In the genomic region with DNA sequence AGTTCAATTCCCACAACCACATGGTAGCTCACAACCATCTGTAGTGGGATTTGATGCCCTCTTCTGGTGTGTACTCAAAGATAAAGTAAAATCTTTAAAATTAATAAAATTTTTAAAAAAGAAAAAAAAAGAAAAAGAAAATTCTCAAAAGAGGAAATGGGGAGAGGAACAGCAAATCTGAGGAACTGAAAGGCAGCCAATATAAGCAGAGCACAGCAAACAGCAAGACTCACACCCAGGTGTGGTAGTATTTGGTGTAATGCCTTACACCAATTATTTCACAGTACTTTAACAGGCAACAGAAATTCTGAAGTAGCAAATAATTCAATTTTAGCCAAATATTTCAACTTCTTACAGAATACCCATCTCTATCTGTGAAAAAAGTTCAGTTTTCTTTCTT, we compare ENCODE assay signal across 20 mouse cellular contexts.
"Had no signal": no experiment of that assay in that cellular context is flagged by ENCODE, and none has a peak within 500 bp of the region (broad histone marks: within the 10 kb centered on the region; RNA-seq: fewer than 3 reads in every experiment).

No protein-coding gene starts in this region.

- H3K27ac ChIP-seq: intestine, embryonic 15.5 days; kidney, embryonic 15.5 days; liver, embryonic 13.5 days; macrophage; midbrain, embryonic 10.5 days; neural tube, embryonic 12.5 days; stomach, embryonic 15.5 days had no signal

- H3K9ac ChIP-seq: intestine, embryonic 15.5 days; kidney, embryonic 15.5 days; lung, embryonic 14.5 days; neural tube, embryonic 12.5 days; stomach, embryonic 15.5 days had no signal

- H3K4me2 ChIP-seq: intestine, embryonic 15.5 days; kidney, embryonic 15.5 days; liver, embryonic 13.5 days; lung, embryonic 14.5 days; neural tube, embryonic 12.5 days; stomach, embryonic 15.5 days had no signal

- H3K4me3 ChIP-seq: intestine, embryonic 15.5 days; kidney, embryonic 15.5 days; liver, embryonic 13.5 days; midbrain, embryonic 10.5 days; neural tube, embryonic 12.5 days; stomach, embryonic 15.5 days had no signal

- DNase-seq: kidney, adult 11 months; kidney, adult 8-10 months; kidney, postnatal 14 days; kidney, postnatal 4 days; layer of hippocampus, adult 9-11 months; layer of hippocampus, postnatal 36 days; liver, embryonic 13.5 days; lung, embryonic 14.5 days; midbrain, embryonic 14.5 days; retina, postnatal 1 day; right cerebral cortex, postnatal 25 days; thymus, postnatal 25 days had no signal

- ATAC-seq: intestine, embryonic 15.5 days; lung, postnatal 0 days had no signal

- H3K9me3 ChIP-seq: intestine, embryonic 15.5 days; kidney, embryonic 15.5 days; liver, embryonic 13.5 days; megakaryocyte, embryonic 14.5 days; midbrain, embryonic 10.5 days; neural tube, embryonic 12.5 days; stomach, embryonic 15.5 days had no signal

- H3K27me3 ChIP-seq: intestine, embryonic 15.5 days; kidney, embryonic 15.5 days; liver, embryonic 13.5 days; megakaryocyte, embryonic 14.5 days; neural tube, embryonic 12.5 days; stomach, embryonic 15.5 days had no signal
